Mouse (Mus musculus) left cerebral cortex, adult 9 months (tissue): ENCODE data around the gene Cdh1.

Experiments used
- DNase-seq, 2 experiments: peaks; one replicate each; pipeline ENCODE4 v3.0.0; 2022; ENCODE audit warnings: low spot score in 2 of 2

Gene Cdh1

DNA sequence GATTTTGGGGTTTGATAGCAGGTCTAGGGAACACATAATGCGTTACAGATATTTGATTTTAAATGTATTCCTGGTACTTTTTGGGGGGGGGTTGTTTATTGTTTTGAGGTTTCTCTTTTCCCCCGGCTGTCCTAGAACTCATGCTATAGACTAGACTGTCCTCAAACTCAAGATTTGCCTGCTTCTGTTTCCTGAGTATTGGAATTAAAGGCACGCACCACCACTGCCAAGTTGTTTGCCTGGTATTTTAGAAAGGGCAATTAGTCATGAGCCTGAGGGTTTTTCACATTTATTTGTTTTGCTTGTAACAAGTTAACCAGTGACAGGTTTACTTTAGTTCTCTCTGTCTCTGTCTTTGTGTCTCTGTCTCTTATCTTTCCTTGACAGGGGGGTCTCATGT is 20.3 kb downstream of the Cdh1 start:
- DNase-seq: no peak

DNA sequence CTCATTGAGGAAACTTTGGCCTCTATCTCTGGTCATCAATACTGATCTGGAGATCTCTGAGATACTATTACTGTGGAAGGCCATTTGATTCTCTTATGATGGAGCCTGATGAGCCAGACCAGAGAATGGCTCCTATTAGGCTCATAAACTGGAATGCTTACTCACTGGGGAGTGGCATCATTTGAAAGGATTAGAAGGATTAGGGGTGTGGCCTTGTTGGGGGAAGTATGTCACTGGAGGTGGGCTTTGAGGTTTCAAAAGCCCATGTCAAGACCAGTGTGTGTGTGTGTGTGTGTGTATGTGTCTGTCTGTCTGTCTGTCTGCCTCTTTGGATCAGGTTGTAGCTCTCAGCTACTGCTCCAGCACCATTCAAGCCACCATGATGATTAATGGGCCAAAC is 20.8 kb downstream of the Cdh1 start:
- DNase-seq: no peak

DNA sequence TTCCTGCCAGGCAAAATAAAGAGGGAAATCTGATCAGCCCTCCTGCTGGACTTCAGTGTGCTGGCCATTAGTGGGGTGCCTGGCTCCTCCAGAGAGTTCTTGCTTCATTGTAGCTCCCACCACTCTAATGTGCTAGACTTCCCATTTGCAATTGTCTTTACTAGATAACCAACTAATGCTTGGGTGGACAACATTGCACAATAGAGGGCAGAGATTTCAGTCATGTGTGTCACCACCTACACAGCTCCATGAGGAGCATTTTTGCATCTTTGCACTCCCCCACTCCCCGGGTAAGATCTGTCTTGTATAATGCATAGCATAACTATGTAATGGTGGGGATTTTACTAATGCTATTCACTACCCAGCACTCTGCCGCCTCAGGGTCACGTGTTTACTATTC is 21.6 kb downstream of the Cdh1 start:
- no peak for DNase-seq

DNA sequence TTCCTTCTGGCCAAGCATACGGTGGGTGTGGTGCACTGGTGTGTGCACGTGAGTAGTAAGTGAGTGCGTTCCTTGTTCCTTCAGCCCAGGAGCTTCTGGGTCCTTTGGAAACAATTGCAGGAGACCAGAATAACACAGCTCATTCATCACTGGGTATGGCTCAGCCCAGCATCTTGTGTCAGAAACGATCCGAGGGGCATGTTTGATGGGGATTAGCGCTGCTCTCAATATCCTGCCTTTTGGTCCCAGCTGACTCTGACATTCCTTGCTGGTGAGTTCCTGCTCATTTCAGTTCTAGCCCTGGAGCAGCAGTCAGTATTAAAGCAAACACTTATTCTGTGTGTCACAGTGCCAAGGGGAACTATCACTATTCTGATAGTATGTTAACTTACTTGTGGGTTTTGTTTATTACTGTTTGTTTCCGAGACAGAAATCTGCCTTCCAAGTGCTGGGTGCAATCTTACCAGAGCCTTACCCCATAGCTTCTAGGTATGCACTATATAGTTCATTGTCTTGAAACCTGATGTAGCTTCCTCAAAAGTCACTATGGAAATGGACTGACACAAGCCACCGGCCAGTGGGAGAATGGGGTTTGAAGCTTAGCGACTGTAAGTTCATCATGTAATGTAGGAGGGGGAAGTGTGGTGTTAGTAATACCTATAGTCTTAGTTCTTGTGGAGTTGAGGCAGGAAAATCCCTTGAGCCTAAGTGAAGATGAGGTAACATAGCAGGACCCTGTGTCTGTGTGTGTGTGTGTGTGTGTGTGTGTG is 23.1 kb downstream of the Cdh1 start:
- DNase-seq: no peak

DNA sequence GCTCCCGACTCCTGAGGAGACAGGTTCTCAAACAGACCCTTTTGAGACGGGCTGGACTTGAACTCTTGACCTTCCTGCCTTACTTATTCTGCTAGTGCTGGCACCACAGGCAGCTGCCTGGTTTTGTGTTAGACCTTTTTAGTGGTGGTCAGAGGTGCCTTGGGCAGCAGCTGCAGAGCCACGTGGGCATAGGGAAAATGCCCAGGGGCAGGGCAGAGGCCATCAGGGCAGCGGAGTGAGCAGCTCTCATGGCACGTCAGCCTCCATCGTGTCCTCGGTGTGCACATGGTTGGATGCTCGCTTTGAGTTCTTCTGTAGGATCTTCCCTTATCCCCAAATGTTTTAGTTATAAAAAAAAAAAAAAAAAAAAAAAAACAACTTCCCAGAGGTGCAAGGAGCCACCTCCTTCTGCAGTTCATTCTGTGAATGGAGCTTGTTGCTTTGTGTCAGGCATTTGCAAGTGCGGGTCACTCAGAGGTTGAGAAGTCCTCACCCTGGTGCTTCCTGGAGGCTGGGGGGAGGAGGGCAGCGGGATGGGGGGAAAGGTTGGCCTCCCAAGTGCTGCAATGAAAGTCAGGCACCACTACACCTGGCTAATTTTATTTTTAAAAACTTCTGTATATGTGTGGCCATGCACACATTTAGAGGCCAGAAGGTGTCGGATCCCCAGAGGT is 25.3 kb downstream of the Cdh1 start:
- DNase-seq: no peak

DNA sequence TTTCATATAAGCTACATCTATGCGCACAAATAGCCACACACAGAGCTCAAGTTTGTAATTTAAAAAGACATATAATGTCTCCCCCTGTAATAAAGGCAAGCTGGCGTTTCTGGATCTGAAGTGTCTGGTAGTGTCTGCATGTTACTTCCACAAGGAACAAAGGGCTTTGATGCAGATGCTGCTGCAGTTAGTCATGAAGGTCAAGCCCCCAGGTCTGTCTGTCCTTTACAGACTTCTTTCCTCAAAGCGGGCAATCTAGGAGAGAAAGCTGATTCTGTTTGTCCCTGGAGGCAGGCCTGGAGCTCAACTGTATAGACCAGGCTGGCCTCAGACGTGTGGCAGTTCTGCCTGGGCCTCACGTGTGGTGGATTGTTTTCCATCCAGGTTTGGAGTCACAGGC is 26.3 kb downstream of the Cdh1 start:
- no peak for DNase-seq

DNA sequence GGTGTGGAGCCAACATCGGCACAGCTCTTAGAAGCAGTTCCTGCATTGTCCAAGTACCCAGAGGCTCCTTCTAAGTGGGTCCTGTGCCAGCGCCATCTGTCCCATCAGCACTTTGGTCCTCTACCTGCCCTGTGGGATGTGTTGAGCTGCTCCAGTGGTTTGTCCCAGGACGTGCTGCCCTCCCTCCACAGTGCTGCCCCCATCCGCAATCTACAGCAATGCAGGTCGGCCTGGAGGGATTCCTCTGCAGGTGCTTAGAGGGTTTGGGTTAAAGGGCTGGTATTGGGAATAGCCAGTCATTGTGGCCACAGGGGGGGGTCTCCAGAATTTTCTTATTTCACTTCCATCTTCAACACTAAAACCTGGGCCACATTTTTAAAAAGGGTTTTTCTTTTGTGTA is 28.8 kb downstream of the Cdh1 start:
- DNase-seq: no peak

DNA sequence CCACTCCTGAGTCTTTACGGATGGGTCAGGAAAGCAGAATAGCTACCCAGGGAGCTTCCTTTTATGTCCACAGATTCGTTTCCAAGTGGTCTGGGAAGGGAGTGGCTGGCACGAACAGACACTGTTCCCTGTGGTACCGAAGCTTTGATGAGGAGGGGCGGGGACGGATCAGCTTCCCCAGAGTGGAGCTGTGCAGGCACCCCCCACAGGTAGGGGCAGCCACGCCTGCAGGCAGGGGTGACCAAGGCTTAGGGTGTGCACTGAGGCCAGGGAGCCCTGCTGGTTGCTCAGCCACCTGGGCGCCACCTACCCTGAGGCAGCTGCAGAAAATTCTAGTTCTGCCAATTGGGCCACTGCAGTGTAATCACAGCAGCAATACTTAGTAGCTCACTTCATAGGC is 29.5 kb downstream of the Cdh1 start:
- no peak for DNase-seq

DNA sequence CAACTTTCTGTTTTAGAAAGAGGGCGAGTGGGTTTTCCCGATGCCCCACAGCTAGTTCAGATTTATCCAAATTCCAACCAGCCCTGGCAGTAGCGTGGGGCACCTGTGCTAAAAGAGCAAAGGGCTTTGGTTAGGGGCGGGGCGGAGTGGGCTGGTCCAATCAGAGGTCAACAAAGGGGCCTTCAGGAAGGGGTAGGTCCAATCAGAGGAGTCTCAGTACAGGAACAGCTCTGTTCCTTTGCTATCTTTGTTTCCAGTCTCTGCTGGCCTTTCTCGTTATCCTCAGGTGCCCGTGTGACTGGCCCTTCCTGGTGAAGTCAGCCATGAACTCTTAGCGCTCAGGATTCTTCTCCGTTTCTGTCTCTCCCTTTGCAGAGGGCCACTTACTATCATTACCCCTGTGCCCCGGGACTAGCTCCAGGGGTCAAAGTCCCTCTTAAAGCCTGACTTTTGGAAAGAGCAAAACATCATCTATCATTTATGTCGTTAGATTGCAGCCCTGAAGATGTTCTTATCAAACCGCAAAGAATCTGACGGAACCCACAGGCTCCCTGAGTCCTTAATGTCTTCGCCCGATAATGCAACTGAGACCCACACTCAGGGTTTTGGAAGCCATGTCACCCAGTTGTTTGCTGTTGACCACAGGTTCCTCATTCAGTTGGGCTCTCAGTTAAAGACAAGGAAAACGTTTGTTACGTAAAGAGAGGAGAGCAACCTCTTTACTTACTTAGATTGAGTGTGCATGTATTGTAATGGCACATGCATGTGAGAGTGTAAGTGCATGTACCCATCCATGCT is 30.4 kb downstream of the Cdh1 start:
- DNase-seq: no peak

DNA sequence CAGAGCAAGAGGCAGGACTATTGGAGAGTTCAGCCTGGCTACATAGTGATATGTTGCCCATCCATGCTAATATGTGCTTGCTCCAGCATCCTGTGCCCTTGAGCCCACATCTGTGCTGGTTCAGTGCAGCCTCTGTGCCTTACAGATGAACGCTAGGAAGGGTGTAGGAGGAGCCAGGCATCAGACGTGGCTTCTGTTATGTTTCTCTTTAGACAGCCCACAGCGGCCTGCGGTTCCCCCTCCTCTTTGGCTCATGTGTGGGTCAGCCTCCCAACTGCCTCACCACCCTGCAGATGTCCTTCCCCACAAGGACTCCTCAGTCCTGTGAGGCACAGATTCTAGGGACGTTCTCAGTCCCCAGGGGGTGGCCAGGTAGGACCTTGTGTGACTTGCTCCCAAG is 32.1 kb downstream of the Cdh1 start:
- no peak for DNase-seq

DNA sequence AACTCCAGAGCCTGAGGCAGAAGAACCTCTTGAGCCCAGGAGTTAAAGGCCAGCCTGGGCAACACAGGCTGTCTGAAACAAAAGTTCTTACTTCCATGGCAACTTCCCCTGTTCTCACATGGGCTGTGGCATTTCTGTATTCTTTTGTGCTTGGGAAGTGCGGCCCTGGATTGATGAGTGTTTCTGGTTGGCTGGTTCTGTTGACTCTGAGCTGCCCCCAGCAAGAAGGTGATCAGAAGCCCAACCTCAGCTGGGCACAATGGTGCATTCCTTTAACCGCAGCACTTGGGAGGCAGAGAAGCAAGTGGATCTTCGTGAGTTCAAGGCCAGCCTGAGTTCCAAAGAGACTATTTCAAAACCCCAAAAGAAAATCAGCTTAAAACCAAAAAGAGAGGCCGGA is 34.3 kb downstream of the Cdh1 start:
- no peak for DNase-seq

DNA sequence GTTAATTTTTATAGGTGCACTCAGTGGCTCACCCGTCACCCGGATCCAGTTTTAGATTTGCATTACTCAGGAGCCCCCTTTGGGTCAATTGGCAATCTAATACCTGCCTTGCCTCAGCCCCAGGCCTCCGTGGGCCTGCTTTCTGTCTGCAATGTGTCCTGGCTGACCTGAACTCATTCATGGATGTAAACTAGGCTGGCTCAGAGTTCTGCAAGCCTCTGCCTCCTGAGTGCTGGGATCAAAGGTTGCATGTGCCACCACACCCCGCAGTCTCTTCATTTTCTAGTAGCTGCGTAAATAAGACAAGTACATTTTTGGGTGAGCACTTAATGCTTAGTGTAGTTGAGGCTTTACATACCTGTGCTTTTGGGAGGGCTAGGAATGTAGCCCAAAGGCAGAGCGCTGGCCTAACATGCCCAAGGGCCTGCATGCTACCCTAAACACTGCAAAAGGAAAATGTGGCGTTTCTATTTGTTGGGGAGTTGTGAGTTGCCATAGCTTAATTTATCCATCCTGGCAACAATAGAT is 35.7 kb downstream of the Cdh1 start:
- DNase-seq: no peak

DNA sequence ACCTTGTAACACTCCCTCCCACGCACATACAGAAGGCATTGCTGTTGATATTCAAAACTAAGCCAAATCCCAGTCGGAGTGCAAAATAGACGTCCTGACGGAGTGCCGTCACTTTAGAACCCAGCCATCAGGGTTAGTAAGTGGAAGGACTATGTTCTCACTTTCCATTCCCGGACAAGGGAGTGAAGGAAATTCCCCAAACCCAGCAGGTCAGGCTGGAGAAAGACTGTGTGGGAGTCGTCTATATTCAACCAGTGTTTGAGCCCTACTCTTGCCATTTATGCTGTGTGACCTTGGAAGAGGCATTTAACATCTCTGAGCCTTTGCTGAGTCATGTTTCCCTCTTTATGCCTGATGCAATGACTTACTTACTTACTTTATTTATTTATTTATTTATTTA is 37.1 kb downstream of the Cdh1 start:
- no peak for DNase-seq

DNA sequence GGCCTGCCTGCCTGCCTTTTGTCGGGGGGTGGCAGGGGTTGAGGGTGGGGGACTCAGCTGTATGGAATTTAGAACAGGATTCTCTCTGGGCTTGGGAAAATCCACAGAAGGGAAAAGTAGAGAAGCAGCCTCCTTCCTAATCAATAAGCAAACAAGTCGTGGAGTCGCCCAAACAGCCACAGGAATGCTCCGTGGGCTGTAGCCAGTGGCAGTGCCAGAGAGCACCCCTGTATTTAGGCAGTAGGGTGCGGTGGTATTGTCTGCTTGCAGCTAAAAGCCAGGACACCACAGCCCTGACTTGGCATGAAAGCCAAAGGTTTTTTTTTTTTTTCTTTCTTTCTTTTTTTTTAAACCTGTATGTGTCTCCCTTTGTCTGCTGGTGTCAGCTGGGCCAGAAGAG is 37.8 kb downstream of the Cdh1 start:
- no peak for DNase-seq

DNA sequence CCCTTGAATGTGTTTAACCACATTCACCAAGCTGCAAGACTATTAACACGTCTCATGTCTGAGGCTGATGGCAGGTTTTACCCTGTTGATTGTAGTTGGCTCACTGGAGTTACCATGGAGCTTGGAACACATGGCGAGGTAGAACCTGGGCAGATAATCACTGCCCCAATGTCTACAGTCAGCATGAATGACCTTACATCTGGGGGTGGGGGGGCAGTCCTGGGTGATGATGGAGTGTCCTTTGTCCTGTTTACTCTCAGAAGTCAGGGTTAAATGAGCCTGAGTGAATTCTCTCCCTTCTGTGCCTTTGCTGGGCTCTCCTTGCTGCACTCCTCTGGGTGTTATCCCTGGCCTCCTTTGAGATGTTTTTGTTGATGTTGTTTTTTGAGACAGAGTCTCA is 39.0 kb downstream of the Cdh1 start:
- no peak for DNase-seq

DNA sequence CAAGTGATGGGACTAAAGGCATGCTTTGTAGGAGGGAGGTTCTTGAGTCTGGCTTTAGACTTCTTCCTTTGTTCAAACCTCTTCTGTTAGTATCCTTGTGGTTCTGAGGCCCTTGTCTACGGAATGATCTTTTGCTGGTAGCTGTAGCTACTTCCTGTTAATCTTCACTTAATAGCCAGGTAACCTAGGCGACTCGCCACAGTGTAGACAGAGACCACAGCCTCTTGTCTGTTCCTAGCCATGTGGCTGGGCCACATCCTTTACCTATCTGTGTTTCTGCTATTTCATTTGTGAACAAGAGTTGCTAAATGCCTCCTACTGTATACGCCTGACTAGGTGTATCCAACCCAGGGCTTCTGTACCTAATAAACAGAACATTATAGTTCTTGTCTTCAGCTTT is 39.9 kb downstream of the Cdh1 start:
- DNase-seq: no peak

DNA sequence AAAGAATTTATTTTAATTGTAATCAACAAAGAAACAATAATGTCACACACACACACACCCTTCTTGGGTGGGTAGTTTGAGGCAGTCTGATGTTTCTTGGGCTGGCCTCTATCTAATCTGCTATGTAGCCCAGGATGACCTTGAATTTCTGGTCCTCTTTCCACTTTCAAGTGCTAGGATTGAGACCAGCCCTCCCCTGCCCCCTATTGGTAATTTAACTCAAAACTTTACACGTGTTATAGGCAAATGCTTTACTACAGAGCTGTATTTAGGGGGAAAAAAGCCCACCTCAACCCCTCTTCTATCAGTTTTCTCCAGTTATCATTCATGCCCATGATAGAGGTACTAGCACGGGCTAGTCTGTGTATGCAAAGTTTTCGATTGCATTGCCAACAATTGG is 41.8 kb downstream of the Cdh1 start:
- DNase-seq: no peak

DNA sequence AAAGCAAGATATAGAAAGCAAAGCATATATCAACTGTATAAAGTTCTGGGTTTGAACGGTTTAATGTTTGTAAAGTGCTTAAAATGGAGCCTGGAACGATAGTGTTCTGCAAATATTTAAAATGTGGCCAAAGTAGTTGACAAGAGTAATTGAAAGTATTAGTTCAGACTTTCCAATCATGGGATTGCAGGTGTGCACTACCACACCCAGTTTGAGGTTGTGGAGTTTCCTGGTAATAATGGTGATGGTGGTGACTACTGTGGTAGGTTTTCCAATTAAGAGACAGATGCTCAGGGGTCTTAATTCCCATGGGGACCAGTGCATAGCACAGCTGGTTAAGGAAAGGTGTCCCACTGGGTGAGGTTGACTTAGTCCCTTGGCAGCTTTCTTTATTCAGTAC is 43.0 kb downstream of the Cdh1 start:
- no peak for DNase-seq

DNA sequence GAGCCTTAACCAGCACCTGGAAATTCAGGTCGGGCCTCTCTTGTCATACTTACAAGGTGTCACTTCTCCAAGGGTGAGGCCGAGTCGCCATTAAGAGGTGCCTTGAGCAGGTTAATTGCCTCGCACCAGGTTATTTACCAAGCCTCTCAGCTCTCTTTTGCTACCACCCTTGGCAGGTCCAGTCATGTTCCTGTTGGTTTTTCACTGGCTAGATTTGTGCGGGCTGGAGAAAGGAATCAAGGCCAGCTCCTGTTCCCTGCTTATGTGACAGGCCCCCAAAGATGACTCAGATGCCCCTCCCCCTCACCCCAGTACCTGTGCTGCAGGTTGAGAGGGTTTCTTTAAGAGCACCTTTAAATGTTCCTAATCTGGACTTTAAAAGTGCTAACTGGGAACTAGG is 43.6 kb downstream of the Cdh1 start:
- DNase-seq: no peak

DNA sequence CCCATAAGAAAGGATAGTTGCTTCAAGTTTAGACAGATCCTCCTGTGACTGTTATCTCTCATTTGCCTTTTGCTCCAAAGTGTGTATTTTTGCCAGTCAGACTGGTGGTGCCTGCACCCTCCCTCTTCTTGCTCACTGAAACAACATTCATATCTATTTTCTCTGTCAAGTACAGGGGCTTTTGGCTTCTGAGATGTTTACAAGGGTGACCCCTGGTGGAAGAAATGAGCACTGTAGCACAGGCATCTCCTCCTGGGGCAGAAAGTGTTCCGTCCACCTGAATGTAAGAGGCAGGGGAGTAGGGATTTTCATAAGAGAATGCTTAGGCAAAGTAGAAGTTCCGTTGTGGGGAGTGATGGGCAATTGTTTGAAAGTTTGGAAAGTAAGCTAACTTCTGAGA is 44.2 kb downstream of the Cdh1 start:
- DNase-seq: peak in 1 of 2 experiments; percentile 85

DNA sequence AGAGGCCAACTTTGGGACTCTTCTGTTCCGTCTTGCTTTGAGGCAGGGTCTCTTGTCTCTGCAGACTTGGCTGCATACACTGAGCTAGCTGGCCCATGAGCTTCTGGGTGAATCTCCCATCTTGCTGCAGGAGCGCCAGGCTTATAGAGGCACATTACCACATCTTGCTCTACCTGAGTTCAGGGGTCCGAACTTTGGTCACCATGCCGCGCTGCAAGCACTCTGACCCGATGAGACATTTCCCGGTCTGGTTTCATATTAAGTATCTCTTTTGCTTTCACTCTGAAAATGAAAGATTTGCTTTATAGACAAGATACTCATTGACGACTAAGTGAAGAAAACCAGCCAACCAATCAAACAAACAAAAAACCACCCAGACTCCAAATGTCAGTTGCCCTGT is 45.3 kb downstream of the Cdh1 start:
- no peak for DNase-seq

DNA sequence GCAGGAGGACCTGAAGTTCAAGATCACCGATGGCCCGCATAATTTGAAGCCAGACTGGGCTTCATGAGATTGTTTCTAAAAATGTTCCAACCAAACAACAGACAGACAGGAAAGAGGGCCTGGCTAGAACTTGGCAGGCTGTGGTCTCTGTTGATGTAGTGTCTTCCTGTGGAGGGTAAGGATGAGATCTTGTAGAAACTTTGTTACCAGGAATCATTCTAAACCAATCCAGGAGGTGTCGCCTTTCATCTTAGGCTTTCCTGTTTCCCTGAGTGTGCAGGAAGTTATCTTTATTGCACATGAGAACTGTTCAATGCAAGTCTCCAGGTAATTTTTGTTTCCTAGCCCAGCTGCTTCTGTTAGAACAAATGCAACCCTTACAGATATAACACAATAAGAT is 48.8 kb downstream of the Cdh1 start:
- no peak for DNase-seq

DNA sequence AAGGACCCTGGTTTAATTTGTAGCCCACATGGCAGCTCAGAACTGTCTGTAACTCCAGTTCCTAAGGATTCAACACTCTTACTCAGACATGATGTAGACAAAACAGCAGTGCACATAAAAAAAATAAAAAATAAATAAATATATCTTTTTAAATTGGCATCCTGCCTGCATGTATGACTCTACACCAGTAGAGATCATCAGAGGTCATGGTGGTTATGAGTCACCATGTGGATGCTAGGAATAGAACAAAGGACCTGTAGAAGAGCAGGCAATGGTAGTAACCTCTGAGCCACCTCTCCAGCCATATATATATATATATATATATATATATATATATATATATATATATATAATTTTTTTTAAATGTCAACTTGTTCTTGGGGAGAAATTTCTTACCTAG is 52.9 kb downstream of the Cdh1 start:
- DNase-seq: no peak
